Mouse (Mus musculus) mouse trophoblast stem cell (cell line): ENCODE results near the gene Acox3.
"Not testable (repeated sequence)": the region's sequence is repeated elsewhere in the genome, so short reads cannot be mapped to it uniquely, and the experiment has no call there.

Experiments
- in situ Hi-C, 2 experiments: fragments of 300-500 bp; cut with MseI, MboI; formaldehyde crosslinking; loops; 2 replicates in 1 of 2; 3 replicates in 1 of 2; pipeline ENCODE4 v1.15.1; 2025

Acox3 gene

GRCm38 (mm10) chr5:35576409-35577020 is 6.3 kb upstream of the Acox3 start:
- in situ Hi-C loops: no loop called here

GRCm38 (mm10) chr5:35578411-35578810 is 4.4 kb upstream of the Acox3 start:
- in situ Hi-C loops: no loop called here

- in situ Hi-C loops: no loop called here
Observed at GRCm38 (mm10) chr5:35579247-35579893, 3.5 kb upstream of the Acox3 start.

GRCm38 (mm10) chr5:35580156-35580922 is 2.5 kb upstream of the Acox3 start:
- in situ Hi-C loops: no loop called here

- in situ Hi-C loops: no loop called here
Observed at GRCm38 (mm10) chr5:35583221-35583783, 462 bp downstream of the Acox3 start.

- in situ Hi-C loops: not testable (repeated sequence)
Observed at GRCm38 (mm10) chr5:35584259-35584658, 1.4 kb downstream of the Acox3 start.

GRCm38 (mm10) chr5:35591497-35591896 is 8.7 kb downstream of the Acox3 start:
- in situ Hi-C loops: loop anchor here in 1 of 2 experiments (10.0 kb wide), 1 partner anchor 93 kb away; no protein-coding TSS in a partner anchor

GRCm38 (mm10) chr5:35592081-35592736 is 9.4 kb downstream of the Acox3 start:
- in situ Hi-C loops: loop anchor here in 1 of 2 experiments (10.0 kb wide), 1 partner anchor 93 kb away; no protein-coding TSS in a partner anchor

- in situ Hi-C loops: loop anchor here in 1 of 2 experiments (10.0 kb wide), 1 partner anchor 92 kb away; no protein-coding TSS in a partner anchor
Observed at GRCm38 (mm10) chr5:35592824-35593223, 10.0 kb downstream of the Acox3 start.

GRCm38 (mm10) chr5:35593272-35593671 is 10.4 kb downstream of the Acox3 start:
- in situ Hi-C loops: loop anchor here in 1 of 2 experiments (10.0 kb wide), 1 partner anchor 92 kb away; no protein-coding TSS in a partner anchor

- in situ Hi-C loops: loop anchor here in 1 of 2 experiments (10.0 kb wide), 1 partner anchor 90 kb away; no protein-coding TSS in a partner anchor
Observed at GRCm38 (mm10) chr5:35594768-35595167, 11.9 kb downstream of the Acox3 start.

- in situ Hi-C loops: loop anchor here in 1 of 2 experiments (10.0 kb wide), 1 partner anchor 89 kb away; no protein-coding TSS in a partner anchor
Observed at GRCm38 (mm10) chr5:35595706-35596105, 12.9 kb downstream of the Acox3 start.

GRCm38 (mm10) chr5:35596169-35597160 is 13.6 kb downstream of the Acox3 start:
- in situ Hi-C loops: loop anchor here in 1 of 2 experiments (10.0 kb wide), 1 partner anchor 88 kb away; no protein-coding TSS in a partner anchor

GRCm38 (mm10) chr5:35600233-35600632 is 17.4 kb downstream of the Acox3 start:
- in situ Hi-C loops: no loop called here

- in situ Hi-C loops: no loop called here
Observed at GRCm38 (mm10) chr5:35601526-35601925, 18.7 kb downstream of the Acox3 start.

- in situ Hi-C loops: no loop called here
Observed at GRCm38 (mm10) chr5:35605355-35605754, 22.5 kb downstream of the Acox3 start.

GRCm38 (mm10) chr5:35606800-35607199 is 24.0 kb downstream of the Acox3 start:
- in situ Hi-C loops: no loop called here

- in situ Hi-C loops: no loop called here
Observed at GRCm38 (mm10) chr5:35607784-35608183, 24.9 kb downstream of the Acox3 start.

- in situ Hi-C loops: no loop called here
Observed at GRCm38 (mm10) chr5:35608559-35608958, 25.7 kb downstream of the Acox3 start.

- in situ Hi-C loops: no loop called here
Observed at GRCm38 (mm10) chr5:35609381-35609780, 26.5 kb downstream of the Acox3 start.
